Mouse (Mus musculus): ENCODE data around the gene Sox6. TPM values are rescaled to one million over a fixed set of nuclear protein-coding genes. Genes with fewer than 3 reads are reported as not detected.
A peak's percentile ranks its signal among the peaks of the same experiment; 100 is the strongest.

Gene Sox6
- polyA plus RNA-seq, 1 experiment from 2014 or later: 39.1 TPM

DNA sequence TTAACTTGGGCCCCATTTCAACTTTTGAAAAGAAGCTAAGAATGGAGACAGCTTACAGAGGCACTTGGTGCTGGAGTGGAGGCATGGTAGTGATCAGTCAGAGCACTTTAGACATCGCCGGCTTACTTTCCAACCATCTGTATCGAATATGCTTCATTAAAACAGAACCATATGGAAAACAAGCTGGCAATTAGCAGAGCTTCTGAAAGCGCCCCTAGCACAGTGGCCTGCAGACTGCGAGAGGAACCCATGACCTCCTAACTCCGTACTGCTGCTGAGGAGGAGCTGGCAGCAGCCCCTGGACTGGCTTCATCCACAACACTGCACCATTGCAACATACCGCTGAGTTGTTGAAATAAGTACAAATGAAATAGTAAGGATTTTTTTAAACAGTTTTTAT lies 148.7 kb downstream of the Sox6 start:
- Histone ChIP-seq H3K27me3 (ENCODE audit: control insufficient read depth, insufficient read depth, low read length) (no peaks in the 10 kb centered on the region), H3K36me3 (ENCODE audit: control insufficient read depth, insufficient read depth, low read length) (no peaks in the 10 kb centered on the region), H3K9ac (ENCODE audit: low read length) (no peak overlapping the region), H3K4me1 (ENCODE audit: control insufficient read depth in 2 of 2, insufficient read depth in 2 of 2, low read length in 2 of 2) (peaks cover 0 to 3% of the 10 kb centered on the region in 2 experiments; a peak in 1 of 4 replicates), H3K4me3 (ENCODE audit: control insufficient read depth in 1 of 2, insufficient read depth in 1 of 2, low read depth in 1 of 2, low read length in 2 of 2) (no peak overlapping the region), H3K27ac (replicated peaks in 1 of 2; ENCODE audit: control insufficient read depth in 1 of 2, insufficient read depth in 1 of 2, low read depth in 2 of 2, low read length in 2 of 2) (no peak overlapping the region), H3K9me3 (ENCODE audit: control insufficient read depth, low read length) (no peaks in the 10 kb centered on the region), H3K4me2 (ENCODE audit: low read length) (no peak overlapping the region)
- no peak for ATAC-seq (ENCODE audit: insufficient number of reproducible peaks, insufficient read depth, low FRiP score, low read depth)
- WGBS: 93% methylated on average over 7 of the region's 7 CpGs

DNA sequence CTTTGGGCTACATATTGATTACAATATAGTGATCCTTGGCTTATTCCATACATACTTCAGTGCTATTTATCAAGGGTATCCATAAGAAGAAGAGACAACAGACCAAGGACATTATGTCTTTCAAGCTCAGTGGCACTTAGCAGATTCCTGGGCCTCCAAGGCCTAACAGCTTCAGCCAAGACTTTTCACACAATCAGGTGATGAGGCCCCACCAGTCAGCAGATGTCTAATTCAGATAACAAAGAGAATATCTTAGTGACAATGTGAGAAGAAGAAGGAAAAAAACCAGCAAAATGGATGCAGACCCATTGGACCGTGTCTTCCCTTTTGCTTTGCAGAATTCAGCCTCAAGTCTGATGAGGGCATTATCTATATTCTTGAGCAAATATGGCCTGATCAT lies 150.0 kb downstream of the Sox6 start:
- Histone ChIP-seq H3K4me3 (ENCODE audit: control insufficient read depth in 1 of 2, insufficient read depth in 1 of 2, low read depth in 1 of 2, low read length in 2 of 2) (no peak overlapping the region), H3K27ac (replicated peaks in 1 of 2; ENCODE audit: control insufficient read depth in 1 of 2, insufficient read depth in 1 of 2, low read depth in 2 of 2, low read length in 2 of 2) (no peak overlapping the region), H3K4me2 (ENCODE audit: low read length) (no peak overlapping the region), H3K27me3 (ENCODE audit: control insufficient read depth, insufficient read depth, low read length) (no peaks in the 10 kb centered on the region), H3K9ac (ENCODE audit: low read length) (no peak overlapping the region), H3K9me3 (ENCODE audit: control insufficient read depth, low read length) (no peaks in the 10 kb centered on the region), H3K36me3 (ENCODE audit: control insufficient read depth, insufficient read depth, low read length) (no peaks in the 10 kb centered on the region), H3K4me1 (ENCODE audit: control insufficient read depth in 2 of 2, insufficient read depth in 2 of 2, low read length in 2 of 2) (no peaks in the 10 kb centered on the region; a peak in 1 of 4 replicates)
- ATAC-seq (ENCODE audit: insufficient number of reproducible peaks, insufficient read depth, low FRiP score, low read depth): no peak
- 93% methylated on average over 1 of the region's 1 CpGs for whole genome bisulfite sequencing

DNA sequence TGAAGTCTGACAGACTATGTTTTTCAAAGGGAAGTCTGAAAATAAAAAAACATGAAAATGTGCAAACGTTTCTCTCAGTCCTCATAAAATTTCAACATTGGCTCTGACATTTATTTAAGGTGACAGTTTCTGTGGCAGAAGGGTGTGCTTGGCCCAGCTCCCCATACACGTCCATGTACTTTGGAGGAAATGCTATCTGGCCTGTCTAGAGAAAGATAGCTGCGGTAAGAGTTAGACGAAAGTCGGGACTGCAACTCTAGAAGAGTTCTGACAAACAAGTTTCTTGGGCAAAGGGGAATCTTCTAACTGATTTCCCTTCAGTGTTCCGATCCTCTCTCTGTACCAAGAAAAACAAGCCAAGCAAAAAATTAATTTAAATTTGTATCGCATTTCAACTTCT lies 150.5 kb downstream of the Sox6 start:
- Histone ChIP-seq H3K4me2 (ENCODE audit: low read length) (no peak overlapping the region), H3K36me3 (ENCODE audit: control insufficient read depth, insufficient read depth, low read length) (no peaks in the 10 kb centered on the region), H3K4me1 (ENCODE audit: control insufficient read depth in 2 of 2, insufficient read depth in 2 of 2, low read length in 2 of 2) (no peaks in the 10 kb centered on the region; a peak in 1 of 4 replicates), H3K4me3 (ENCODE audit: control insufficient read depth in 1 of 2, insufficient read depth in 1 of 2, low read depth in 1 of 2, low read length in 2 of 2) (no peak overlapping the region), H3K27me3 (ENCODE audit: control insufficient read depth, insufficient read depth, low read length) (no peaks in the 10 kb centered on the region), H3K27ac (replicated peaks in 1 of 2; ENCODE audit: control insufficient read depth in 1 of 2, insufficient read depth in 1 of 2, low read depth in 2 of 2, low read length in 2 of 2) (no peak overlapping the region), H3K9ac (ENCODE audit: low read length) (no peak overlapping the region), H3K9me3 (ENCODE audit: control insufficient read depth, low read length) (no peaks in the 10 kb centered on the region)
- no peak for ATAC-seq (ENCODE audit: insufficient number of reproducible peaks, insufficient read depth, low FRiP score, low read depth)
- WGBS: 63% methylated on average over 7 of the region's 7 CpGs

DNA sequence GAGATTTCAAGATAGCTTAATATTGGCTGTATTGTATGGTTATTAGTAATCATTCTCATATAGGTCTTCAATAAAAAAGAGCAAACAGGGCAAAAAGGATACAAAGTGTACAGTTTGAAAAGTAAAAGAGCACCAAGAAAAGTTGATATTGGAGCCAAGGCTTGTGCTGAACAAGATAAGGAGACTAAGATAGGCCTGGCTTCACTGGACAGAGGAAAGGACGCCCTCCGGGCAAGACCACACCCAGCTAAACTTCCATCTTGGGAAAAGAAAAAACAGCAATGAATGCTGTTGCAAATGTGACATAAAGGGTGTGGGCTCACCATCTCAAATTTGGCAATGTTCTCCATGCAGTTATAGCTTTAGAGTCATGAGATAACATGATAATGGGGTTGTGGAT lies 165.7 kb downstream of the Sox6 start:
- Histone ChIP-seq H3K9me3 (ENCODE audit: control insufficient read depth, low read length) (no peaks in the 10 kb centered on the region), H3K4me3 (ENCODE audit: control insufficient read depth in 1 of 2, insufficient read depth in 1 of 2, low read depth in 1 of 2, low read length in 2 of 2) (no peak overlapping the region), H3K4me1 (ENCODE audit: control insufficient read depth in 2 of 2, insufficient read depth in 2 of 2, low read length in 2 of 2) (peaks cover 0 to 1% of the 10 kb centered on the region in 2 experiments; a peak in 1 of 4 replicates), H3K27ac (replicated peaks in 1 of 2; ENCODE audit: control insufficient read depth in 1 of 2, insufficient read depth in 1 of 2, low read depth in 2 of 2, low read length in 2 of 2) (no peak overlapping the region), H3K4me2 (ENCODE audit: low read length) (no peak overlapping the region), H3K36me3 (ENCODE audit: control insufficient read depth, insufficient read depth, low read length) (no peaks in the 10 kb centered on the region), H3K27me3 (ENCODE audit: control insufficient read depth, insufficient read depth, low read length) (no peaks in the 10 kb centered on the region), H3K9ac (ENCODE audit: low read length) (no peak overlapping the region)
- no peak for ATAC-seq (ENCODE audit: insufficient number of reproducible peaks, insufficient read depth, low FRiP score, low read depth)
- WGBS: 78% methylated on average over 2 of the region's 2 CpGs

DNA sequence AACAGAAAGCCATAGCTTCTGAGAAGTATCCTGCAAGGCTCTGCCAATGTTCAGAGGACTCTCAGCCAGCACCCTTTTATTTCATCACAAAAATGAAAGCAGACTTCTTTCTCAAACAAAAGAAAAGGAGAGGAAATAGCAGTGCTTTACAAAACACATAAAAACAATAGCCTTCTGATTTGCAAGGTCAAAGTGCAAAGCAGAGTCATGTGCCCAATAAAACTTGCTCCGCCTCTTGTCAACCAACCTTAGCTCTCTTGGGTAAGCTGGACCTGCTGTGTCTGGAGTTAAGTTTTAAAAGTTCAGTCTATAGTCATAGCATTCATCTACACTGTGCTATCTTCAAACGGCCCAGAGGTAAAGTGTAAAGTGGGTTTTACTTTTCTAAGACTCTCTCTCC lies 170.1 kb downstream of the Sox6 start:
- Histone ChIP-seq H3K4me2 (ENCODE audit: low read length) (no peak overlapping the region), H3K9ac (ENCODE audit: low read length) (no peak overlapping the region), H3K9me3 (ENCODE audit: control insufficient read depth, low read length) (no peaks in the 10 kb centered on the region), H3K36me3 (ENCODE audit: control insufficient read depth, insufficient read depth, low read length) (no peaks in the 10 kb centered on the region), H3K4me1 (ENCODE audit: control insufficient read depth in 2 of 2, insufficient read depth in 2 of 2, low read length in 2 of 2) (peaks cover 9 to 24% of the 10 kb centered on the region in 2 experiments), H3K4me3 (ENCODE audit: control insufficient read depth in 1 of 2, insufficient read depth in 1 of 2, low read depth in 1 of 2, low read length in 2 of 2) (no peak overlapping the region), H3K27ac (replicated peaks in 1 of 2; ENCODE audit: control insufficient read depth in 1 of 2, insufficient read depth in 1 of 2, low read depth in 2 of 2, low read length in 2 of 2) (no peak overlapping the region), H3K27me3 (ENCODE audit: control insufficient read depth, insufficient read depth, low read length) (no peaks in the 10 kb centered on the region)
- no peak for ATAC-seq (ENCODE audit: insufficient number of reproducible peaks, insufficient read depth, low FRiP score, low read depth)
- 80% methylated on average over 2 of the region's 2 CpGs for WGBS

DNA sequence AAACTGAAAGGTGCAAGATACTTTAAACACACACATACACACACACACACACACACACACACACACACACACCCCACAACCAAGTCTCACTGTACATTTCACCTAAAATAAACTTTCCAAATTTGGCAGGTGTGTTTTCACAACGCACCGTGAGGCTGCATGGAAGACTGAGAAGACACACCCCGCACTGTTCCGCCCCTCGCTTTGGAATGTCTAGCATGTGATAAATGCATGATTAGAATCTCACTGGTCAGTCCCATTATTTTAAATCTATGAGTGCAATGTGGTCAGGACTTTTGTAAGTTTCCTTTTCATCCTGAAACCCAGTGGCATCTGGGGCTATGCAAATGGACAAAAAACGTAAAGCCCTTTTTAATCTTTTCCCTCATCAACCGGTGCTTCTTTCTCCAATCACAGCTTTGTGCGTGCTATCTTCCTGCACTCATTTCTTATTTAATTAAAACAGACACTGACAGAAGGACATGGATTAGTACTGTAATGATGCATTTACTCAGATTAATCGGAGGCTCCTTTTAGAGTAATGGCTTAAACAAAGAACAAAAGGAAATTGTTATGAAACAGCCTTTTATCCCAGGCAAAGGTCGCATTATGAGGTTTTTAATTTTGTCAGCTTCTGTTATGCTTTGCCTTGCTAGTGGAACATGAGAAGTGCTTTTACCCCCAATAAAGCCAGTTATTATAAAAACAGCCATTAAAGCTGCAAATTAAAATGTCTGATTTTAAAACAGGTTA lies 170.9 kb downstream of the Sox6 start:
- ATAC-seq (ENCODE audit: insufficient number of reproducible peaks, insufficient read depth, low FRiP score, low read depth): no peak
- WGBS: 45% methylated on average over 10 of the region's 10 CpGs
- no peak overlapping the region for H3K9ac ChIP-seq (ENCODE audit: low read length)
- no peaks in the 10 kb centered on the region for H3K9me3 ChIP-seq (ENCODE audit: control insufficient read depth, low read length)
- no peak overlapping the region for H3K27ac ChIP-seq (replicated peaks in 1 of 2; ENCODE audit: control insufficient read depth in 1 of 2, insufficient read depth in 1 of 2, low read depth in 2 of 2, low read length in 2 of 2)
- H3K36me3 ChIP-seq (ENCODE audit: control insufficient read depth, insufficient read depth, low read length): no peaks in the 10 kb centered on the region
- H3K4me1 ChIP-seq (ENCODE audit: control insufficient read depth in 2 of 2, insufficient read depth in 2 of 2, low read length in 2 of 2): peaks cover 9 to 24% of the 10 kb centered on the region in 2 experiments
- 0 out of 2 replicates have a peak overlapping the region, but pooled peaks have one; percentile 15 for H3K4me2 ChIP-seq (ENCODE audit: low read length)
- no peaks in the 10 kb centered on the region for H3K27me3 ChIP-seq (ENCODE audit: control insufficient read depth, insufficient read depth, low read length)
- no peak overlapping the region for H3K4me3 ChIP-seq (ENCODE audit: control insufficient read depth in 1 of 2, insufficient read depth in 1 of 2, low read depth in 1 of 2, low read length in 2 of 2)

DNA sequence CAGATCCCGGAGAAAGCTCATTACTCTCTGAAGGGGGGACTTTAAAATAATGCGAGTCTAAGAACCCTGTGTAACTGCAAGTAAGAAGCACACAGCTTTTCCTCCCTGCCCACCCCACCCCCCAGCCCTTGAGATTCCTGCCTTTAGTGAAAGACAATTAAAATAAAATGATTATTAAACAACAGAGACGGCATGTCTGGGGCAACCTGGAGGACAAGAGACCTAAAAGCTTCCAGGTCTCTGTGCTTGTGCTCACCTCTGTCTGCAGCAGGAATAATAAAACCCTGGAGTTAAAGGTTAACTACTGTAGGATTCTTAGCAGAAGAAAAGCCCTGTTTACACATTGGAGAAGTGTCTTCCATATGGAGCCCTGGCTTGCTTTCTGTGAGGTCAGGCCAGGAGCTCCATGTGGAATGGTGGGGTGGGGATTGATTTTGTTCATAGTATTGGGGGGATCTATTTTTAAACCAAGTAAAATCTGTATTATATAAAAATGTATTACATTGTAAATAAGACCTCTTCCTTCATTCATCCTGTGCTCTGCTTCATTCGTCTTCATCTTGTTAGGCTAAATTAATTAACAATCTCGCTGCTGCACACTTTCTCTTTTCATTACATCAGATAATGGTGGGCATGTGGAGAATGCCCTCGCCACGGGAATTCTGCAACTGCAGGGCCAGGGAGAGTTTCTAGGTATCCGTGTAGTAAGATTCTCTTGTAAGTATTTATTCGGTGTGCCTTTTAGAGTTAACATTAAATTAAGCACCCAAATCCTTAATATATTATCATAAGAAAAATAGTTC lies 171.7 kb downstream of the Sox6 start:
- Histone ChIP-seq H3K36me3 (ENCODE audit: control insufficient read depth, insufficient read depth, low read length) (no peaks in the 10 kb centered on the region), H3K9me3 (ENCODE audit: control insufficient read depth, low read length) (no peaks in the 10 kb centered on the region), H3K4me2 (ENCODE audit: low read length) (peak overlapping the region; percentile 36), H3K4me3 (ENCODE audit: control insufficient read depth in 1 of 2, insufficient read depth in 1 of 2, low read depth in 1 of 2, low read length in 2 of 2) (no peak overlapping the region), H3K27me3 (ENCODE audit: control insufficient read depth, insufficient read depth, low read length) (no peaks in the 10 kb centered on the region), H3K4me1 (ENCODE audit: control insufficient read depth in 2 of 2, insufficient read depth in 2 of 2, low read length in 2 of 2) (peaks cover 9 to 24% of the 10 kb centered on the region in 2 experiments), H3K9ac (ENCODE audit: low read length) (peak overlapping the region; percentile 16; the same call in 1 of the 2 replicates), H3K27ac (replicated peaks in 1 of 2; ENCODE audit: control insufficient read depth in 1 of 2, insufficient read depth in 1 of 2, low read depth in 2 of 2, low read length in 2 of 2) (no peak overlapping the region; a peak in 2 of 4 replicates)
- 44% methylated on average over 9 of the region's 9 CpGs for WGBS
- no peak for ATAC-seq (ENCODE audit: insufficient number of reproducible peaks, insufficient read depth, low FRiP score, low read depth)
